Mouse (Mus musculus) limb, embryonic 14.5 days (tissue): ENCODE results near the gene Tsc22d1. TPM values are rescaled to one million over a fixed set of nuclear protein-coding genes. Genes with fewer than 3 reads are reported as not detected.
A peak's percentile ranks its signal among the peaks of the same experiment; 100 is the strongest.

Experiments
- ATAC-seq: fragments of 200-750 bp; cut with Nextera tagmentation; 2 replicates; pipeline ENCODE4 v1.8.0; 2017; ENCODE audit warnings: low read depth, moderate number of reproducible peaks, moderate TSS enrichment; ENCODE audit not compliant: low FRiP score
- DNase-seq: peaks from one replicate; pipeline ENCODE4 v3.0.0-alpha.2; 2015; ENCODE audit warnings: low spot score
- H3K27ac ChIP-seq: fragments of 300-500 bp; sonication (generic); replicated peaks from 2 replicates; pipeline ENCODE4 v1.5.1; 2014; ENCODE audit warnings: low read depth, mild to moderate bottlenecking, low read length, moderate library complexity, mixed read lengths
- H3K27me3 ChIP-seq: fragments of 300-500 bp; sonication (generic); 2 replicates; pipeline ENCODE4 v1.6.1; 2014; ENCODE audit warnings: low read length, mixed read lengths; ENCODE audit not compliant: control insufficient read depth, insufficient read depth
- H3K36me3 ChIP-seq: fragments of 300-500 bp; sonication (generic); 2 replicates; pipeline ENCODE4 v1.6.1; 2014; ENCODE audit warnings: mild to moderate bottlenecking, low read length, moderate library complexity, mixed read lengths; ENCODE audit not compliant: control insufficient read depth, insufficient read depth
- H3K4me1 ChIP-seq: fragments of 300-500 bp; sonication (generic); 2 replicates; pipeline ENCODE4 v1.6.1; 2014; ENCODE audit warnings: antibody characterized with exemption, low read length, mixed read lengths; ENCODE audit not compliant: control insufficient read depth, insufficient read depth
- H3K4me2 ChIP-seq: fragments of 300-500 bp; sonication (generic); replicated peaks from 2 replicates; pipeline ENCODE4 v1.6.1; 2014; ENCODE audit warnings: low read depth, mild to moderate bottlenecking, low read length, moderate library complexity; ENCODE audit not compliant: severe bottlenecking
- H3K4me3 ChIP-seq: fragments of 300-500 bp; sonication (generic); replicated peaks from 2 replicates; pipeline ENCODE4 v1.5.1; 2014; ENCODE audit warnings: low read length
- H3K9ac ChIP-seq: fragments of 300-500 bp; sonication (generic); 2 replicates; pipeline ENCODE4 v1.6.1; 2014; ENCODE audit warnings: mild to moderate bottlenecking, low read depth, low read length, moderate library complexity; ENCODE audit not compliant: severe bottlenecking
- H3K9me3 ChIP-seq: fragments of 300-500 bp; sonication (generic); 2 replicates; pipeline ENCODE4 v1.6.1; 2016; ENCODE audit warnings: low read length; ENCODE audit not compliant: control insufficient read depth
- POLR2A ChIP-seq: fragments of 200-500 bp; IDR thresholded peaks from 2 replicates; pipeline ENCODE4 v1.8.0; 2012; ENCODE audit warnings: inconsistent platforms, mild to moderate bottlenecking, moderate library complexity, borderline replicate concordance; ENCODE audit not compliant: insufficient read depth, insufficient read length; ENCODE audit errors: extremely low read depth
- WGBS: fragments of 180-500 bp; shearing (Covaris S2); extraction: QIAGEN DNeasy Blood & Tissue Kit; methylation state at CpG from one replicate; pipeline ENCODE4 v1.1.7; 2014; 5-methylcytosine and 5-hydroxymethylcytosine counted together
- polyA plus RNA-seq, 2 experiments: library from polyadenylated mRNA; depleted of rRNA in 1 of 2; stranded (reverse) in 1 of 2; unstranded in 1 of 2; fragments of >200 nt; fragmentation: Nextera tagmentation in 1 of 2; extraction: Ambion mirVana in 1 of 2; gene quantifications; 2 replicates each; pipeline versions ENCODE4 v1.2.1 to v1.2.3; 2012 to 2014

Gene Tsc22d1
- polyA plus RNA-seq, 2 experiments: 506 to 686 TPM

DNA sequence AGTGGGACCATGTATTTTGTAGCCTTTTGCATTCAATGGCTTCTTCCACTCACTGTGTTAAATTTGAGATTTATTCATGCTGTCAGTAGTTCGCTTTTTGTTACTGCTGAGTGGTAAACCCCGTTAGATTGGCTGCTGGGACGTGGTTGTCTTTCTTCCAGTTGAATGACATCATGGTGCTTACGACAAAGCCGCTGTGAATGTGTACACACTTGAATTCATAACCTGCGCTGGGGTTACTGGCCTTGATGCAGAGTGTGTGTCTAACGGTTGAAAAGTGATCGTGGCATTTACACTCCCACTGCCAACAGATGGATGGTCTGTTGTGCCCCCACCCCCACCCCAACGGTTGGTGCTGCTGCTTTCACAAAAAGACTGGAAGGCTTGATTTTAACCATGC, 82.4 kb downstream of the Tsc22d1 start:
- Histone ChIP-seq H3K27ac (no peak overlapping the region), H3K4me2 (no peak overlapping the region), H3K27me3 (no peaks in the 10 kb centered on the region), H3K9ac (no peak overlapping the region), H3K9me3 (no peaks in the 10 kb centered on the region), H3K4me1 (peaks cover 8% of the 10 kb centered on the region), H3K36me3 (no peaks in the 10 kb centered on the region), H3K4me3 (no peak overlapping the region)
- no peak for DNase-seq
- no peak for ATAC-seq
- TF ChIP-seq POLR2A: no peak
- 73% methylated on average over 9 of the region's 9 CpGs for WGBS

DNA sequence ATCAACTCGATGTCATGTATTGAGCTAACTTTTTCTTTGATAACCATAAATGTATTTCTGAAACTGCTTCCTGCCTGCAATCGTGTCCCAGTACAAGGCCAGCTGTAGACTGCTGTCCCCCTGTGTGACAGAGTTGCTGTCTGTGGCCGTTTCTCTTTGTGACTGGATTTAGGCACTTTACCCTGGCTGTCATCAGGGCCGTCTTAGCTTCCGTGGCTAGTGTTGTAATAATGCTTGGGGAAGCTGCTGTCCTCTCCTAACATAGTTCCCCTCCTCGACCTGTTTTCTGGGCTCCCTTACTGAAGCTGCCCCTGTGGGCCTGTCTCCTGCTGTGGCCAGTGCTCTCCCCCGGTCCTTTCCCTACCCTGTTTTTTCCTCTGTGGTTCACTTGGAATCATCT, 83.4 kb downstream of the Tsc22d1 start:
- TF ChIP-seq POLR2A: no peak
- ATAC-seq (no peak), DNase-seq (no peak)
- Histone ChIP-seq H3K4me3 (no peak overlapping the region), H3K9me3 (no peaks in the 10 kb centered on the region), H3K4me2 (no peak overlapping the region), H3K36me3 (no peaks in the 10 kb centered on the region), H3K27ac (no peak overlapping the region), H3K4me1 (peaks cover 12% of the 10 kb centered on the region), H3K9ac (no peak overlapping the region), H3K27me3 (no peaks in the 10 kb centered on the region)
- 49% methylated on average over 7 of the region's 7 CpGs for WGBS

- ATAC-seq (no peak), DNase-seq (no peak)
- Histone ChIP-seq H3K4me3 (no peak overlapping the region), H3K27me3 (no peaks in the 10 kb centered on the region), H3K27ac (no peak overlapping the region), H3K9ac (no peak overlapping the region), H3K4me2 (no peak overlapping the region), H3K4me1 (peaks cover 12% of the 10 kb centered on the region), H3K36me3 (no peaks in the 10 kb centered on the region), H3K9me3 (no peaks in the 10 kb centered on the region)
- 77% methylated on average over 6 of the region's 6 CpGs for WGBS
- TF ChIP-seq POLR2A: no peak
Measured at GRCm38 (mm10) chr14:76499492-76499891, 84.7 kb downstream of the Tsc22d1 start.

DNA sequence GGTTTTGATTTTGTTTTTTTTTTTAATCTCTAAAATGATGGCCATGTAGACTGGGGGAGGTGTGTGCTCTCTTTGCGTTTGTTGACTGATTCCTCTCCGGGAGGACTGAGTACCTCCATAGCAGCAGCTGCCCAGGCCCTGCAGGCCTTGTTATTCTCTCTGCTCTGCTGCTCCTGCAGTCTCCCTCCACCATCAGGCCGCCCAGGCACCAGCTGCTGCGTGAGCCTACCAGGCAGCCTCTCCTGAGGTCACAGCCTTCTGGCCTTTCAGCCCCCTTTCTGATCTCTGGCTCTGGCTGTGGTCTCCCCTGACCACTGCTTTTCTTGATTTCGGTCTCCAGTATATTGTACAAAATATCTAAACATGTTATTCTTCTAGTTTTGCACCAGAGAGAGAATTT, 85.3 kb downstream of the Tsc22d1 start:
- H3K4me1 ChIP-seq: peaks cover 12% of the 10 kb centered on the region
- H3K4me2 ChIP-seq: no peak overlapping the region
- no peak overlapping the region for H3K9ac ChIP-seq
- H3K9me3 ChIP-seq: no peaks in the 10 kb centered on the region
- 37% methylated on average over 5 of the region's 5 CpGs for WGBS
- H3K4me3 ChIP-seq: no peak overlapping the region
- no peak overlapping the region for H3K27ac ChIP-seq
- H3K36me3 ChIP-seq: no peaks in the 10 kb centered on the region
- DNase-seq (no peak), ATAC-seq (no peak)
- no peak for TF ChIP-seq POLR2A
- no peaks in the 10 kb centered on the region for H3K27me3 ChIP-seq

DNA sequence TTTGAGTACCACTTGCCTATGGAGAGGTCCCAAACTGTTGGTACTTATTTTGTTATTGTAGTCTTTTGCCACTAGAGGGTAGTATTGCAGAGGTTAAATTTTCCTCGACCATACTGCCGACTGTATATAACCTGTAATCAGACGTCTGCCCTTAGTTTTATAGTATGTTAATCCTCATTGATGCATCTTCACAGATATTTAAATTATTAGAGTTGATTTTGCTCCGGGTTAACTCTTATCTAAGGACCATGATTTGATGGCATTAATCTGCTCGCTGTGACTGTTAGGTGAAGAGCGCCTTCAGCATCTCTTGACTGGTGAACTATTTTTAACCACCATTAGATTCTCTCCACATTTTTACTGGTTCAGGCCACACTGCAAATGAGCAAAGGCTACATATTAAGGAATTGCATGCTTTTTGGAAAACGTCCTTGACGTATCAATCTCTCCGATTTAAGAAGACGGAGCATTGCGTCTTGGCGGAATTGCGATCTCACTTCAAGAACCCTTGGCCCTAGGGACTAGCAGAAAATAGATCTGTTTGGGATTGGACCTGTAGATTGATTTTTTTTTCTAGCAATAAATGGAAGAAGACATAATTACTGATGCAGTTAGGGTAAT, 88.6 kb downstream of the Tsc22d1 start:
- no peak for TF ChIP-seq POLR2A
- Histone ChIP-seq H3K36me3 (peaks cover 16% of the 10 kb centered on the region), H3K4me2 (peak overlapping the region; percentile 88), H3K4me3 (peak overlapping the region; percentile 70), H3K4me1 (peaks cover 22% of the 10 kb centered on the region), H3K27ac (peak overlapping the region; percentile 99), H3K9me3 (no peaks in the 10 kb centered on the region), H3K27me3 (no peaks in the 10 kb centered on the region), H3K9ac (no peak overlapping the region; the same call in 1 of the 2 replicates)
- peak; percentile 73 for DNase-seq
- ATAC-seq: no peak
- WGBS: 8% methylated on average over 13 of the region's 13 CpGs
